Mouse (Mus musculus): ENCODE results near the gene Cd300e. TPM values are rescaled to one million over a fixed set of nuclear protein-coding genes. Genes with fewer than 3 reads are reported as not detected.

Gene Cd300e
- polyA plus RNA-seq, 1 experiment from 2014 or later: not detected

DNA sequence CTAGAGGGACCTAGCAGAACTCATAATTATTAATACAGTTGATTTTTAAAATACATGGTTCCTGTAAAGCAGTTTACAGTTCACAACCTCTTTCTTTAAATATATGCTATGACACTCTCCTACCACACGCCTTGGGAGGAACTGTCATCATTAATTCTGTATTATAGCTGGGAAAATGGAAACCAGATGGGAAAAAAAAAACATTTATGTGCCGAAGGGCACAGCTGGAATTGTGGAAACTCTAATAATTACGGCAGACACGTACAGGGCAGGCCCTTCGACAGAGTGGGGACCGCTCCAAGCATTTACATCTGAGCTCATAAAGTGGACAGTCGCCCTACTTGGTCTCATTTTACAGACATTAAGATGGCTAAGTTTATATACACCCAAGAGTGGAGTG is 38.8 kb upstream of the Cd300e start:
- no peak for DNase-seq (ENCODE audit: low spot score)
- H3K9ac ChIP-seq: no peak overlapping the region
- ATAC-seq (ENCODE audit: low FRiP score): no peak
- no peaks in the 10 kb centered on the region for H3K27me3 ChIP-seq (ENCODE audit: control insufficient read depth, insufficient read depth, low read length)
- no peak overlapping the region for H3K4me2 ChIP-seq (replicated peaks)
- no peak overlapping the region for H3K27ac ChIP-seq
- no peaks in the 10 kb centered on the region for H3K4me1 ChIP-seq (replicated peaks; ENCODE audit: control insufficient read depth, insufficient read depth, low read length)
- H3K4me3 ChIP-seq (replicated peaks; ENCODE audit: low read length): no peak overlapping the region
- no peaks in the 10 kb centered on the region for H3K36me3 ChIP-seq (replicated peaks; ENCODE audit: control insufficient read depth, insufficient read depth)
- H3K9me3 ChIP-seq (ENCODE audit: control insufficient read depth, low read length): no peaks in the 10 kb centered on the region
- 59% methylated on average over 7 of the region's 7 CpGs for WGBS

DNA sequence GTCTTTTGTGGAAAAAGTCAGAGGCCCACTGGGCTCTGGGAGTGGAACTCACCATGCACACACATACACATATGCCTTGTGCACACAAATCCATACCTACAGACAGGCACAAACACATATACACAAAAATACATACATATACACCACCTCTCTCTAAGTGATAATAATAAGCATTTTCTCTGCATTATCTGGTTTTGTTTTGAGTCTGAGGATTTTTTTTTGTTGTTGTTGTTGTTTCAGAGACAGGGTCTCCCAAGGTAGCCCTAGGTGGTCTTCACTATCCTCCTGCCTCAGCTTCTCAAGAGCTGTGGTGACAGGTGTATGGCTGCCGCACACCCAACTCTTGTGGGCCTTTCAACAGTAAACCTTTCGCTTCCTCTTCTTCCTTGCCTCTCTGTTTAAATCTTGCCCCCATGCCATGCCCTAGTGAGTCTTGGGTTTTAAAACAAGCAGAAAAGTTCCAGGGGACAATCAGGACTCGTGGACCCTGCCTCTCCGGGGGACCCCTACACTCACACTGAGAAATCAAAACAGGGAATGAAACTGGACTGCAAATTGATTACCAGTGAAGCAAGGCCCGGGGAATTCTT is 38.1 kb upstream of the Cd300e start:
- H3K4me3 ChIP-seq (replicated peaks; ENCODE audit: low read length): no peak overlapping the region
- H3K36me3 ChIP-seq (replicated peaks; ENCODE audit: control insufficient read depth, insufficient read depth): no peaks in the 10 kb centered on the region
- H3K9me3 ChIP-seq (ENCODE audit: control insufficient read depth, low read length): no peaks in the 10 kb centered on the region
- no peaks in the 10 kb centered on the region for H3K4me1 ChIP-seq (replicated peaks; ENCODE audit: control insufficient read depth, insufficient read depth, low read length)
- H3K4me2 ChIP-seq (replicated peaks): no peak overlapping the region
- H3K9ac ChIP-seq: no peak overlapping the region
- 79% methylated on average over 5 of the region's 5 CpGs for WGBS
- H3K27me3 ChIP-seq (ENCODE audit: control insufficient read depth, insufficient read depth, low read length): no peaks in the 10 kb centered on the region
- no peak for DNase-seq (ENCODE audit: low spot score)
- H3K27ac ChIP-seq: no peak overlapping the region
- no peak for ATAC-seq (ENCODE audit: low FRiP score)

DNA sequence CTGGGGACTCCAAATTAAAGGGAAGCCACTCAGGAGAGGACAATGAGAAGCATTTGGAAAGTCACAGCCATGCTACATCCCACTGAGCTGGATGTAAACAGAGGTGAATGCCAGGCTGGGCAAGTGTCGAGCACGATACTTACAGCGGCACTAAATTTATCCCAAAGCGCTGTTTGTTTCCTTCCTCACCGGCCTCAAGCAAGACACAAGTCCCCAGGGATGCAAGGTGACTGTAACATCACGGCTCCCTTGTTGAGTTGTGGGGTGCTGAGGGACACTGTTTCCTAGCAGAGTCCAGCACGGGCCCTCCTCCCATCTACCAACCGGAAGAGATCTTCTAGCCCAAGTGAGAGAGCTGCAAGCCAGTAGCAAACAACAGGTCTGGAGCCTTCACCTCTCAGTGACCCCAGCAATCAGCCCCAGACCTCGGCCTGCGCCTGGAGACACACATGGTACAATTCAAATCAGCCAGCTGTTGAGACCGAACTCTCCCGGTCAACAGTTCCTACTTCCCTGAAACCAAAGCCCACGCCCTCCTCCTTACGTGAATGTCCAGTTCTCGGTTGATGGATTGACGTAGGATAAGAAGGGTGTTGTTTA is 37.4 kb upstream of the Cd300e start:
- no peak overlapping the region for H3K9ac ChIP-seq
- no peak overlapping the region for H3K4me2 ChIP-seq (replicated peaks)
- H3K27ac ChIP-seq: no peak overlapping the region
- DNase-seq (ENCODE audit: low spot score): no peak
- no peaks in the 10 kb centered on the region for H3K4me1 ChIP-seq (replicated peaks; ENCODE audit: control insufficient read depth, insufficient read depth, low read length)
- WGBS: 68% methylated on average over 16 of the region's 16 CpGs
- H3K27me3 ChIP-seq (ENCODE audit: control insufficient read depth, insufficient read depth, low read length): no peaks in the 10 kb centered on the region
- H3K4me3 ChIP-seq (replicated peaks; ENCODE audit: low read length): no peak overlapping the region
- H3K36me3 ChIP-seq (replicated peaks; ENCODE audit: control insufficient read depth, insufficient read depth): no peaks in the 10 kb centered on the region
- H3K9me3 ChIP-seq (ENCODE audit: control insufficient read depth, low read length): no peaks in the 10 kb centered on the region
- ATAC-seq (ENCODE audit: low FRiP score): no peak

- Histone ChIP-seq H3K4me1 (replicated peaks; ENCODE audit: control insufficient read depth, insufficient read depth, low read length) (no peaks in the 10 kb centered on the region), H3K4me3 (replicated peaks; ENCODE audit: low read length) (no peak overlapping the region), H3K4me2 (replicated peaks) (no peak overlapping the region), H3K27ac (no peak overlapping the region), H3K36me3 (replicated peaks; ENCODE audit: control insufficient read depth, insufficient read depth) (no peaks in the 10 kb centered on the region), H3K9me3 (ENCODE audit: control insufficient read depth, low read length) (0 out of 2 replicates have a peak, but pooled peaks cover 2% of the 10 kb centered on the region), H3K27me3 (ENCODE audit: control insufficient read depth, insufficient read depth, low read length) (no peaks in the 10 kb centered on the region), H3K9ac (no peak overlapping the region)
- WGBS: 66% methylated on average over 10 of the region's 10 CpGs
- DNase-seq (ENCODE audit: low spot score) (no peak), ATAC-seq (ENCODE audit: low FRiP score) (no peak)
Measured at GRCm38 (mm10) chr11:115098203-115098932, 36.4 kb upstream of the Cd300e start.

GRCm38 (mm10) chr11:115092140-115092539 is 30.2 kb upstream of the Cd300e start:
- no peak overlapping the region for H3K27ac ChIP-seq
- H3K4me1 ChIP-seq (replicated peaks; ENCODE audit: control insufficient read depth, insufficient read depth, low read length): 0 out of 2 replicates have a peak, but pooled peaks cover 5% of the 10 kb centered on the region
- 0 out of 2 replicates have a peak, but pooled peaks cover 4% of the 10 kb centered on the region for H3K9me3 ChIP-seq (ENCODE audit: control insufficient read depth, low read length)
- WGBS: 22% methylated on average over 4 of the region's 4 CpGs
- no peak overlapping the region for H3K9ac ChIP-seq
- H3K4me3 ChIP-seq (replicated peaks; ENCODE audit: low read length): no peak overlapping the region
- no peak for DNase-seq (ENCODE audit: low spot score)
- no peak for ATAC-seq (ENCODE audit: low FRiP score)
- H3K36me3 ChIP-seq (replicated peaks; ENCODE audit: control insufficient read depth, insufficient read depth): no peaks in the 10 kb centered on the region
- H3K4me2 ChIP-seq (replicated peaks): peak overlapping the region; percentile 48
- peaks cover 26% of the 10 kb centered on the region for H3K27me3 ChIP-seq (ENCODE audit: control insufficient read depth, insufficient read depth, low read length)

DNA sequence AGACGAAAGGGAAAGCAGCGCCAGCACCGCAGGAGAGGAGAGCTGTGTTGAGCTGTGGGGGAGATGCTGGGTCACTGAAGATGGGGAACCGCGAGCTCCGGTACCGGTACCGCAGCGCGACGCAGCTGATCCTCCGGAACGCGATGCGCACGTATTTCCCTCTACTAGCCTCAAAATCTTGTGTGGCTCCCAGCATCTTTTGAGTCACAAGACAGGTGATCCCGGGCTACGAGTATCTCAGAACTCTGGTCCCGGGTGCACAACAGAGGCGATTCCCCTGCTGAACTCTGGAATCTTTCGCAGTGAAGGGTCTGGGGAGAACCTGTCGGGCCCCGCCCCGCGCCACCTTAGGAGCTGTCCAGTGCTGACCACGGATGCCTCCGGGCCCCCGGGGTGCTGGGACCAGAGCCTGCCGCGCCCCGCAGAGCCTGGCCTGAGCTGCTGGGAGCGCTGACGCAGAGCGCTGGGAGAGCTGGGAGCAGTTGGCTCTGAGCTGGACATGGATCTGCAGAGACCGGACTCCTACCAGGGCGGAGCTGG is 29.5 kb upstream of the Cd300e start, which contains the start of gene Rab37:
Rab37 (plus strand) TSS at position 70 of the 540 bp plus-strand sequence.
- 0 out of 2 replicates have a peak, but pooled peaks cover 5% of the 10 kb centered on the region for H3K4me1 ChIP-seq (replicated peaks; ENCODE audit: control insufficient read depth, insufficient read depth, low read length)
- H3K27ac ChIP-seq: no peak within 1 kb of the TSS
- H3K9me3 ChIP-seq (ENCODE audit: control insufficient read depth, low read length): 0 out of 2 replicates have a peak, but pooled peaks cover 4% of the 10 kb centered on the region
- peaks cover 26% of the 10 kb centered on the region for H3K27me3 ChIP-seq (ENCODE audit: control insufficient read depth, insufficient read depth, low read length)
- peak within 1 kb of the TSS; percentile 24 for H3K4me3 ChIP-seq (replicated peaks; ENCODE audit: low read length)
- no peaks in the 10 kb centered on the region for H3K36me3 ChIP-seq (replicated peaks; ENCODE audit: control insufficient read depth, insufficient read depth)
- peak within 1 kb of the TSS; percentile 48 for H3K4me2 ChIP-seq (replicated peaks)
- WGBS: 1% methylated on average over 36 of the region's 36 CpGs
- ATAC-seq (ENCODE audit: low FRiP score) (no peak), DNase-seq (ENCODE audit: low spot score) (no peak)
- no peak within 1 kb of the TSS for H3K9ac ChIP-seq

GRCm38 (mm10) chr11:115089853-115090252 is 27.9 kb upstream of the Cd300e start:
- no peak overlapping the region for H3K27ac ChIP-seq
- 0 out of 2 replicates have a peak, but pooled peaks cover 4% of the 10 kb centered on the region for H3K9me3 ChIP-seq (ENCODE audit: control insufficient read depth, low read length)
- 66% methylated on average over 6 of the region's 6 CpGs for WGBS
- ATAC-seq (ENCODE audit: low FRiP score) (no peak), DNase-seq (ENCODE audit: low spot score) (no peak)
- H3K4me2 ChIP-seq (replicated peaks): no peak overlapping the region
- peaks cover 26% of the 10 kb centered on the region for H3K27me3 ChIP-seq (ENCODE audit: control insufficient read depth, insufficient read depth, low read length)
- no peak overlapping the region for H3K9ac ChIP-seq
- H3K36me3 ChIP-seq (replicated peaks; ENCODE audit: control insufficient read depth, insufficient read depth): no peaks in the 10 kb centered on the region
- H3K4me3 ChIP-seq (replicated peaks; ENCODE audit: low read length): no peak overlapping the region
- 0 out of 2 replicates have a peak, but pooled peaks cover 5% of the 10 kb centered on the region for H3K4me1 ChIP-seq (replicated peaks; ENCODE audit: control insufficient read depth, insufficient read depth, low read length)

GRCm38 (mm10) chr11:115086213-115086612 is 24.2 kb upstream of the Cd300e start:
- ATAC-seq (ENCODE audit: low FRiP score) (no peak), DNase-seq (ENCODE audit: low spot score) (no peak)
- Histone ChIP-seq H3K4me3 (replicated peaks; ENCODE audit: low read length) (no peak overlapping the region), H3K4me1 (replicated peaks; ENCODE audit: control insufficient read depth, insufficient read depth, low read length) (peaks cover 4% of the 10 kb centered on the region; the same call in 1 of the 2 replicates), H3K9me3 (ENCODE audit: control insufficient read depth, low read length) (no peaks in the 10 kb centered on the region), H3K4me2 (replicated peaks) (no peak overlapping the region), H3K9ac (no peak overlapping the region), H3K27ac (no peak overlapping the region), H3K27me3 (ENCODE audit: control insufficient read depth, insufficient read depth, low read length) (peaks cover 15% of the 10 kb centered on the region), H3K36me3 (replicated peaks; ENCODE audit: control insufficient read depth, insufficient read depth) (no peaks in the 10 kb centered on the region)
- WGBS: 68% methylated on average over 7 of the region's 7 CpGs

- ATAC-seq (ENCODE audit: low FRiP score) (no peak), DNase-seq (ENCODE audit: low spot score) (no peak)
- WGBS: 34% methylated on average over 8 of the region's 8 CpGs
- no peak overlapping the region for H3K27ac ChIP-seq
- H3K4me3 ChIP-seq (replicated peaks; ENCODE audit: low read length): no peak overlapping the region
- H3K9me3 ChIP-seq (ENCODE audit: control insufficient read depth, low read length): no peaks in the 10 kb centered on the region
- H3K36me3 ChIP-seq (replicated peaks; ENCODE audit: control insufficient read depth, insufficient read depth): no peaks in the 10 kb centered on the region
- H3K9ac ChIP-seq: no peak overlapping the region
- H3K4me1 ChIP-seq (replicated peaks; ENCODE audit: control insufficient read depth, insufficient read depth, low read length): peaks cover 3% of the 10 kb centered on the region; the same call in 1 of the 2 replicates
- H3K27me3 ChIP-seq (ENCODE audit: control insufficient read depth, insufficient read depth, low read length): peaks cover 5% of the 10 kb centered on the region
- H3K4me2 ChIP-seq (replicated peaks): no peak overlapping the region
Measured at GRCm38 (mm10) chr11:115085064-115085463, 23.1 kb upstream of the Cd300e start.

All from hindbrain, embryonic 14.5 days (tissue).